In the genomic region with DNA sequence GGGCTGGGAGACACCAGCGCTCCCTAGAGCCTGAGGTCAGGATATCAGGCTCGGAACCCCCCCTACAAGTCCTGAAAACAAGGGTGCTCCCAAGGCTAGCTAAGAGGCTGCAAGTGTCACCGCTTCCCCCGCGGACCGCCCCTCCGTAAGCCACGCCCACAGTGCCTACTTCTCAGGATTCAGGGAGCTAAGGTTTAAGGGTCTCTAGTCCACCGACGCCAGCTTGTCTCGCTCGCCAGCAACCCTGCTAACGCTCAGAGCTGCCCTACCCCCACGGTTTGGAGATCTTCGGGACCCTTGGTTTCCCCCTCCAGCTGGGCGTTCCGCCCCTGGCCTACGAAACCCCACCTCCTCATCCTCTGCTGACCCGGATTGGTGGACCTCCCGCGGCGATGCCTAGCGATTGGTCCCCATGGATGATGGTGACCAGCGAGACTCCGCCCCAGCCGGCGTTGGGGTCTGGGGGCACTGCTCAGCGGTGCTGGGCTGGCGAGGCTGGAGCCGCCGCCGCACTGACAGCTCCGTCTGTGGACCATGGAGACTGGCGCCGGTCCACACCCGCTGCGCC, we compare ENCODE assay signal across 8 mouse cellular contexts. TPM values are rescaled to one million over a fixed set of nuclear protein-coding genes. Genes with fewer than 3 reads are reported as not detected.
DNase-seq lines count a peak whose midpoint lies in the region; ATAC-seq and TF ChIP-seq lines count a peak whose summit lies in the region.

No protein-coding gene starts in this region.

- H3K27me3 ChIP-seq in kidney, postnatal 0 days (ENCODE audit: insufficient read depth, low read length), result peaks cover 49% of the 10 kb centered on the region
- H3K27me3 ChIP-seq in hindbrain, embryonic 13.5 days, result peaks cover 62% of the 10 kb centered on the region
- peaks cover 87% of the 10 kb centered on the region for H3K27me3 ChIP-seq in limb, embryonic 12.5 days

- no peak overlapping the region for H3K9ac ChIP-seq in kidney, postnatal 0 days (ENCODE audit: low read depth, low read length)
- peak overlapping the region; percentile 73 for H3K9ac ChIP-seq in hindbrain, embryonic 13.5 days
- H3K9ac ChIP-seq in limb, embryonic 12.5 days (replicated peaks), result no peak overlapping the region

- H3K4me2 ChIP-seq in kidney, postnatal 0 days (ENCODE audit: low read length), result peak overlapping the region; percentile 52
- peak overlapping the region; percentile 66 for H3K4me2 ChIP-seq in hindbrain, embryonic 13.5 days
- H3K4me2 ChIP-seq in limb, embryonic 12.5 days, result peak overlapping the region; percentile 59

- no peak for TF ChIP-seq CTCF in kidney, postnatal 0 days (IDR thresholded peaks at IDR 0.05; ENCODE audit: low read depth)

- no peak overlapping the region for H3K27ac ChIP-seq in kidney, postnatal 0 days
- peak overlapping the region; percentile 82 for H3K27ac ChIP-seq in hindbrain, embryonic 13.5 days
- no peak overlapping the region for H3K27ac ChIP-seq in limb, embryonic 12.5 days

- H3K36me3 ChIP-seq in kidney, postnatal 0 days (ENCODE audit: insufficient read depth, low read length), result no peaks in the 10 kb centered on the region
- H3K36me3 ChIP-seq in hindbrain, embryonic 13.5 days, result no peaks in the 10 kb centered on the region
- H3K36me3 ChIP-seq in limb, embryonic 12.5 days, result no peaks in the 10 kb centered on the region

- peak; percentile 52; the same call in 1 of the 2 replicates for ATAC-seq in kidney, postnatal 0 days (replicated peaks; ENCODE audit: low FRiP score, low read depth)
- ATAC-seq in hindbrain, embryonic 13.5 days (ENCODE audit: low FRiP score), result peak; percentile 94
- ATAC-seq in limb, embryonic 12.5 days (ENCODE audit: insufficient number of reproducible peaks, insufficient read depth, low FRiP score, low TSS enrichment, low read depth), result peak; percentile 74

- peak; percentile 8 for DNase-seq in kidney, postnatal 0 days (ENCODE audit: low spot score)
- DNase-seq in kidney, adult 18-20 months, result no peak
- DNase-seq in embryo, embryonic 10 days (ENCODE audit: low spot score), result peak; percentile 94
- DNase-seq in retina, postnatal 7 days (ENCODE audit: low read depth, low spot score), result peak; percentile 71
- no peak for DNase-seq in urinary bladder, postnatal 25 days (ENCODE audit: low spot score)
- no peak for DNase-seq in lung, adult 18-20 months

- no peaks in the 10 kb centered on the region for H3K9me3 ChIP-seq in kidney, postnatal 0 days (replicated peaks; ENCODE audit: low read length)
- H3K9me3 ChIP-seq in hindbrain, embryonic 13.5 days, result no peaks in the 10 kb centered on the region
- H3K9me3 ChIP-seq in limb, embryonic 12.5 days, result 0 out of 2 replicates have a peak, but pooled peaks cover 3% of the 10 kb centered on the region

- H3K4me3 ChIP-seq in kidney, postnatal 0 days (replicated peaks; ENCODE audit: low read depth, low read length), result peak overlapping the region; percentile 20
- peak overlapping the region; percentile 52 for H3K4me3 ChIP-seq in hindbrain, embryonic 13.5 days
- H3K4me3 ChIP-seq in limb, embryonic 12.5 days (replicated peaks), result peak overlapping the region; percentile 35

- peaks cover 6% of the 10 kb centered on the region; the same call in 1 of the 2 replicates for H3K4me1 ChIP-seq in kidney, postnatal 0 days (replicated peaks; ENCODE audit: insufficient read depth, low read length)
- peaks cover 35% of the 10 kb centered on the region for H3K4me1 ChIP-seq in hindbrain, embryonic 13.5 days (replicated peaks)
- H3K4me1 ChIP-seq in limb, embryonic 12.5 days (replicated peaks), result peaks cover 17% of the 10 kb centered on the region

- 2% methylated on average over 37 of the region's 37 CpGs for WGBS in kidney, postnatal 0 days
- under 1% methylated on average over 37 of the region's 37 CpGs for WGBS in hindbrain, embryonic 13.5 days
- WGBS in limb, embryonic 12.5 days, result under 1% methylated on average over 37 of the region's 37 CpGs

RNA-seq across cellular contexts. Expression of a gene that starts 0.7 kb away (rescaled TPM):
- not detected in 2 replicates for polyA plus RNA-seq in kidney, postnatal 0 days (2015; fragmentation: Nextera tagmentation; extraction: Ambion mirVana)
- 5.4 and 6.2 TPM in 2 replicates for polyA plus RNA-seq in hindbrain, embryonic 13.5 days (2015; fragmentation: Nextera tagmentation; extraction: Ambion mirVana)
- polyA plus RNA-seq in limb, embryonic 12.5 days (2016; fragmentation: Nextera tagmentation; extraction: Ambion mirVana), result 0.14 and 0.15 TPM in 2 replicates

RNA-seq across cellular contexts. Expression of a gene that starts 19.5 kb away (rescaled TPM):
- polyA plus RNA-seq in kidney, postnatal 0 days (2015; fragmentation: Nextera tagmentation; extraction: Ambion mirVana), result 0.34 and 0.36 TPM in 2 replicates
- polyA plus RNA-seq in hindbrain, embryonic 13.5 days (2015; fragmentation: Nextera tagmentation; extraction: Ambion mirVana), result 8.1 and 8.8 TPM in 2 replicates
- 0.71 and 0.77 TPM in 2 replicates for polyA plus RNA-seq in limb, embryonic 12.5 days (2016; fragmentation: Nextera tagmentation; extraction: Ambion mirVana)

RNA-seq across cellular contexts. Expression of a gene that starts 30.4 kb away (rescaled TPM):
- 65.1 and 80.9 TPM in 2 replicates for polyA plus RNA-seq in kidney, postnatal 0 days (2015; fragmentation: Nextera tagmentation; extraction: Ambion mirVana)
- polyA plus RNA-seq in hindbrain, embryonic 13.5 days (2015; fragmentation: Nextera tagmentation; extraction: Ambion mirVana), result 77.8 and 84.4 TPM in 2 replicates
- polyA plus RNA-seq in limb, embryonic 12.5 days (2016; fragmentation: Nextera tagmentation; extraction: Ambion mirVana), result 59.1 and 63.6 TPM in 2 replicates

RNA-seq across cellular contexts. Expression of a gene that starts 30.9 kb away (rescaled TPM):
- polyA plus RNA-seq in kidney, postnatal 0 days (2015; fragmentation: Nextera tagmentation; extraction: Ambion mirVana), result 35.1 and 39.2 TPM in 2 replicates
- 40.5 and 41.1 TPM in 2 replicates for polyA plus RNA-seq in hindbrain, embryonic 13.5 days (2015; fragmentation: Nextera tagmentation; extraction: Ambion mirVana)
- polyA plus RNA-seq in limb, embryonic 12.5 days (2016; fragmentation: Nextera tagmentation; extraction: Ambion mirVana), result 41.4 and 44.3 TPM in 2 replicates

RNA-seq across cellular contexts. Expression of a gene that starts 55.4 kb away (rescaled TPM):
- polyA plus RNA-seq in kidney, postnatal 0 days (2015; fragmentation: Nextera tagmentation; extraction: Ambion mirVana), result 7.4 and 8.3 TPM in 2 replicates
- 13.1 and 15.9 TPM in 2 replicates for polyA plus RNA-seq in hindbrain, embryonic 13.5 days (2015; fragmentation: Nextera tagmentation; extraction: Ambion mirVana)
- polyA plus RNA-seq in limb, embryonic 12.5 days (2016; fragmentation: Nextera tagmentation; extraction: Ambion mirVana), result 19.2 and 19.4 TPM in 2 replicates

Comparison
In these comparisons a context has a peak if more than half of its experiments do, and no peak if none do; other contexts are left out.
1. DNase-seq: peak in kidney, postnatal 0 days (single experiment), embryo, embryonic 10 days (single experiment) and retina, postnatal 7 days (single experiment); none in kidney, adult 18-20 months (single experiment), urinary bladder, postnatal 25 days (single experiment) and lung, adult 18-20 months (0 of 2).
2. Peak in every context shown above with its lines, with median percentiles within 50 percentile points of each other: ATAC-seq, H3K4me2 ChIP-seq and H3K4me3 ChIP-seq.